ENCODE assay signal across 8 mouse cellular contexts in genomic region chr6:127769275-127770156, GRCm38 (mm10). TPM values are rescaled to one million over a fixed set of nuclear protein-coding genes. Genes with fewer than 3 reads are reported as not detected.
DNase-seq lines count a peak whose midpoint lies in the region; ATAC-seq and TF ChIP-seq lines count a peak whose summit lies in the region.
"Had no signal": no experiment of that assay in that cellular context is flagged by ENCODE, and none has a peak within 500 bp of the region (broad histone marks: within the 10 kb centered on the region; RNA-seq: fewer than 3 reads in every experiment).

Gene Prmt8 (minus strand): TSS chr6:127769472.

- TF ChIP-seq CTCF in brain, embryonic 14.5 days (IDR thresholded peaks at IDR 0.05; ENCODE audit: borderline replicate concordance, extremely low read depth, insufficient read depth, insufficient read length): no peak
- no peak for TF ChIP-seq CTCF in gastrocnemius, adult 2 months (IDR thresholded peaks at IDR 0.05)

- H3K27ac ChIP-seq in forebrain, embryonic 16.5 days (ENCODE audit: low read length): peak within 1 kb of the TSS; percentile 77
- H3K27ac ChIP-seq in gastrocnemius, adult 2 months: no peak within 1 kb of the TSS

- H3K36me3 ChIP-seq in forebrain, embryonic 16.5 days (ENCODE audit: control insufficient read depth, insufficient read depth): no peaks in the 10 kb centered on the region

- WGBS in forebrain, embryonic 16.5 days: under 1% methylated on average over 32 of the region's 42 CpGs

- intact Hi-C loops in left cerebral cortex, postnatal 14 days (cut with DNase I): loop anchor here (5.0 to 10.0 kb wide), 5 partner anchors 153 to 325 kb away; no protein-coding TSS in a partner anchor
- intact Hi-C loops in gastrocnemius, adult 2 months (cut with DNase I): no loop called here

- H3K4me3 ChIP-seq in forebrain, embryonic 16.5 days (replicated peaks; ENCODE audit: low read length): peak within 1 kb of the TSS; percentile 52
- H3K4me3 ChIP-seq in gastrocnemius, adult 2 months: no peak within 1 kb of the TSS
- H3K4me3 ChIP-seq: myocyte had no signal

- no peak for TF ChIP-seq POLR2A in brain, embryonic 14.5 days (IDR thresholded peaks at IDR 0.05; ENCODE audit: borderline replicate concordance, extremely low read depth, insufficient read depth, insufficient read length, poor library complexity, severe bottlenecking)

- peak within 1 kb of the TSS; percentile 78 for H3K4me2 ChIP-seq in forebrain, embryonic 16.5 days (ENCODE audit: low read length)

- H3K27me3 ChIP-seq in forebrain, embryonic 16.5 days (replicated peaks; ENCODE audit: control insufficient read depth, insufficient read depth, low read length): no peaks in the 10 kb centered on the region

- H3K4me1 ChIP-seq in forebrain, embryonic 16.5 days (replicated peaks; ENCODE audit: control insufficient read depth, insufficient read depth, low read length): peaks cover 37% of the 10 kb centered on the region

- H3K9me3 ChIP-seq in forebrain, embryonic 16.5 days (ENCODE audit: control insufficient read depth, low read length): no peaks in the 10 kb centered on the region

- ATAC-seq in forebrain, embryonic 16.5 days: peak; percentile 47

- peak within 1 kb of the TSS; percentile 72 for H3K9ac ChIP-seq in forebrain, embryonic 16.5 days (replicated peaks; ENCODE audit: low read depth, low read length)

- peak; percentile 89 for DNase-seq in ES-CJ7 (ENCODE audit: low read depth, low spot score)
- peak; percentile 66 for DNase-seq in brain, embryonic 14.5 days (ENCODE audit: low read depth)
- DNase-seq in left cerebral cortex, postnatal 14 days (ENCODE audit: low spot score in 2 of 2): peak; percentile 65 to 75
- peak; percentile 51 for DNase-seq in retina, postnatal 1 day
- DNase-seq in gastrocnemius, adult 2 months: no peak
- no peak for DNase-seq in thymus, postnatal 10 days (ENCODE audit: low spot score in 2 of 2)

RNA-seq across cellular contexts. Expression of gene Prmt8, which starts in this region (rescaled TPM):
- 15.0 and 24.9 TPM in 2 replicates for polyA plus RNA-seq in brain, embryonic 14.5 days (2012; rRNA removed)
- polyA plus RNA-seq in forebrain, embryonic 16.5 days (2015; fragmentation: Nextera tagmentation; extraction: Ambion mirVana): 28.4 and 31.4 TPM in 2 replicates
- 100 to 1,000 TPM; 115 to 139 TPM for total RNA-seq in left cerebral cortex, postnatal 14 days (2021)
- total RNA-seq in gastrocnemius, adult 2 months (2021): not detected
- polyA plus RNA-seq: myocyte had no signal

Comparison
In these comparisons a context has a peak if more than half of its experiments do, and no peak if none do; other contexts are left out.
1. RNA of gene Prmt8 (total RNA-seq): 115 to 139 TPM in left cerebral cortex, postnatal 14 days; not detected in gastrocnemius, adult 2 months; every median in the first group is over 100 times any median in the second.
2. DNase-seq: peak in ES-CJ7 (single experiment), brain, embryonic 14.5 days (single experiment), left cerebral cortex, postnatal 14 days (2 of 2) and retina, postnatal 1 day (single experiment); none in gastrocnemius, adult 2 months (single experiment) and thymus, postnatal 10 days (0 of 2).